Mouse (Mus musculus): ENCODE results near the gene Klf12. TPM values are rescaled to one million over a fixed set of nuclear protein-coding genes. Genes with fewer than 3 reads are reported as not detected.

Klf12 gene
- total RNA-seq, 2 experiments from 2014 or later, result 12.7 to 17.4 TPM

GRCm38 (mm10) chr14:100235746-100236145, 48.7 kb downstream of the Klf12 start:
- DNase-seq, result peak in 1 of 2 experiments; percentile 25

- DNase-seq, result no peak
These were observed 53.1 kb downstream of the Klf12 start for GRCm38 (mm10) chr14:100231384-100231783.

GRCm38 (mm10) chr14:100228120-100228519, 56.4 kb downstream of the Klf12 start:
- no peak for DNase-seq

GRCm38 (mm10) chr14:100227717-100228116, 56.8 kb downstream of the Klf12 start:
- DNase-seq, result no peak

GRCm38 (mm10) chr14:100224151-100224550, 60.3 kb downstream of the Klf12 start:
- peak; percentile 16 to 37 for DNase-seq

- DNase-seq, result no peak
These were observed 62.2 kb downstream of the Klf12 start for GRCm38 (mm10) chr14:100222260-100222659.

GRCm38 (mm10) chr14:100215213-100215785, 69.2 kb downstream of the Klf12 start:
- DNase-seq, result no peak

- peak; percentile 72 to 77 for DNase-seq
These were observed 71.4 kb downstream of the Klf12 start for GRCm38 (mm10) chr14:100213066-100213465.

GRCm38 (mm10) chr14:100211826-100212117, 72.7 kb downstream of the Klf12 start:
- no peak for DNase-seq

- peak; percentile 78 to 89 for DNase-seq
These were observed 73.2 kb downstream of the Klf12 start for GRCm38 (mm10) chr14:100211036-100211825.

GRCm38 (mm10) chr14:100209814-100210419, 74.6 kb downstream of the Klf12 start:
- no peak for DNase-seq

GRCm38 (mm10) chr14:100207081-100207480, 77.4 kb downstream of the Klf12 start:
- DNase-seq, result no peak

GRCm38 (mm10) chr14:100206207-100206606, 78.3 kb downstream of the Klf12 start:
- no peak for DNase-seq

- no peak for DNase-seq
These were observed 84.3 kb downstream of the Klf12 start for GRCm38 (mm10) chr14:100200058-100200688.

GRCm38 (mm10) chr14:100198636-100199035, 85.8 kb downstream of the Klf12 start:
- DNase-seq, result no peak

GRCm38 (mm10) chr14:100197199-100197598, 87.3 kb downstream of the Klf12 start:
- no peak for DNase-seq

GRCm38 (mm10) chr14:100189490-100190197, 94.8 kb downstream of the Klf12 start:
- peak; percentile 14 to 16 for DNase-seq

GRCm38 (mm10) chr14:100187372-100187771, 97.1 kb downstream of the Klf12 start:
- DNase-seq, result no peak

- DNase-seq, result no peak
These were observed 106.7 kb downstream of the Klf12 start for GRCm38 (mm10) chr14:100177796-100178195.

- no peak for DNase-seq
These were observed 119.4 kb downstream of the Klf12 start for GRCm38 (mm10) chr14:100165075-100165474.

- DNase-seq, result no peak
These were observed 127.8 kb downstream of the Klf12 start for GRCm38 (mm10) chr14:100156639-100157038.

- peak; percentile 18 to 26 for DNase-seq
These were observed 136.8 kb downstream of the Klf12 start for GRCm38 (mm10) chr14:100147666-100148065.
